Mouse (Mus musculus): ENCODE measurements around the gene Sult2b1. TPM values are rescaled to one million over a fixed set of nuclear protein-coding genes. Genes with fewer than 3 reads are reported as not detected.

Gene Sult2b1
- polyA plus RNA-seq, 1 experiment from 2014 or later: 2.9 TPM

DNA sequence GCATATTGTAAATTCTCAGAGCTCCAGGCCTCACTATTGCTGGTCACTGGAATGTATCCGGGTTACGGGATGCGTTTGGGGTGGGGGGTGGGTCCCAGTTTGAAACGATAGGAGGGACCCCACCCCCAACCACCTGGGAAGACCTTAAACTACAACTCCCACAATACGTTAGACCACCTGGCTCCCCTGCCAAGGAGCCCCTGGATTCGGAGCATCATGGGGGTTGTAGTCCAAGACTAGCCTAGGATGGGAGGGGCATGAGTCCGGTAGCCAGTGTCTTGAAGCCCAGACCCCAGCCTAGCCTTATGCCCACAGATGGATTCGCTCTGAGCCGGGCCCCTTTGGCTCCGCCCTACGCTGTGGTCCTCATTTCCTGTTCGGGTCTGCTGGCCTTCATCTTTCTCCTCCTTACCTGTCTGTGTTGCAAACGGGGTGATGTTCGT is 1.7 kb upstream of the Sult2b1 start:
- WGBS: 1% methylated on average over 14 of the region's 14 CpGs
- H3K9ac ChIP-seq: peak overlapping the region; percentile 39; the same call in 1 of the 2 replicates
- no peak overlapping the region for H3K27ac ChIP-seq
- ATAC-seq: peak; percentile 42
- H3K4me1 ChIP-seq (replicated peaks): peaks cover 36% of the 10 kb centered on the region
- H3K9me3 ChIP-seq: no peaks in the 10 kb centered on the region
- H3K4me2 ChIP-seq (replicated peaks): peak overlapping the region; percentile 79
- H3K4me3 ChIP-seq (replicated peaks): peak overlapping the region; percentile 45
- H3K27me3 ChIP-seq (replicated peaks): no peaks in the 10 kb centered on the region
- no peaks in the 10 kb centered on the region for H3K36me3 ChIP-seq

DNA sequence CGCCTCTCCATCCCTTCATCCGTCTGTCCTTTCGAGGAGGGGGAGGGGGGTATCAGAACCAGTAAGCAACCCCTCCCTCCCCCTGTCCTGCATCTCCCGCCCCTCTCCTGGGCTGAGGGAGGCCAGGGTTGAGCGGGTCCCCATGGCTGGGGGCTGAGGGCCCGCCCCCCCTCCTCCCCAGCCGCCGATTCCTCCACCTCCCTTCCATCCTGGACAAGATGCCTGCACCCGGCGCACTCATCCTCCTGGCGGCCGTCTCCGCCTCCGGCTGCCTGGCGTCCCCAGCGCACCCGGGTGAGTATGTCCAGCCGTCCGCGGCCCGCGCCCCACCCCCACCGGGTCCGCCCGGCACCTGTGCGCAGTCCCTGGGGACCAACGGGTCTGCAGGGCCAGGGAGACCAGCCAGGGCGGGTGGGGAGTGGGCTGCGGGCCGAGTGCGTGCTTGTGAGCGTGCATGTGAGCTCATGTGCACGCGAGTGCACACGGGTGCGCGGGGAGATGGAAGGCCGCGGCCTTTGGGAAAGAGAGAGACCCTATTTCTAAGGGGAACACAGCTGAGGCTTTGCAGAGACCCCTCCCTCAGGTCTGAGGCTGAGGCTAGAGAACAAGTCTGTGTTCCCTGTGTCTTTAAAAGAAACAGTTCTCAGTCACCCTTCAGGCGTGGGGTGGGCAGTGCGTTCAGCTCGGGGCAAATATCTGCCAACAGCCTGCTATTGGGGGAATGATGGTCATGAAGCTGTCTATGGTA is 1.1 kb upstream of the Sult2b1 start:
- peak; percentile 34 for ATAC-seq
- H3K27me3 ChIP-seq (replicated peaks): no peaks in the 10 kb centered on the region
- H3K27ac ChIP-seq: no peak overlapping the region
- peak overlapping the region; percentile 45 for H3K4me3 ChIP-seq (replicated peaks)
- H3K4me1 ChIP-seq (replicated peaks): peaks cover 34% of the 10 kb centered on the region
- no peaks in the 10 kb centered on the region for H3K36me3 ChIP-seq
- peak overlapping the region; percentile 79 for H3K4me2 ChIP-seq (replicated peaks)
- H3K9ac ChIP-seq: peak overlapping the region; percentile 39
- no peaks in the 10 kb centered on the region for H3K9me3 ChIP-seq
- under 1% methylated on average over 39 of the region's 42 CpGs for WGBS

DNA sequence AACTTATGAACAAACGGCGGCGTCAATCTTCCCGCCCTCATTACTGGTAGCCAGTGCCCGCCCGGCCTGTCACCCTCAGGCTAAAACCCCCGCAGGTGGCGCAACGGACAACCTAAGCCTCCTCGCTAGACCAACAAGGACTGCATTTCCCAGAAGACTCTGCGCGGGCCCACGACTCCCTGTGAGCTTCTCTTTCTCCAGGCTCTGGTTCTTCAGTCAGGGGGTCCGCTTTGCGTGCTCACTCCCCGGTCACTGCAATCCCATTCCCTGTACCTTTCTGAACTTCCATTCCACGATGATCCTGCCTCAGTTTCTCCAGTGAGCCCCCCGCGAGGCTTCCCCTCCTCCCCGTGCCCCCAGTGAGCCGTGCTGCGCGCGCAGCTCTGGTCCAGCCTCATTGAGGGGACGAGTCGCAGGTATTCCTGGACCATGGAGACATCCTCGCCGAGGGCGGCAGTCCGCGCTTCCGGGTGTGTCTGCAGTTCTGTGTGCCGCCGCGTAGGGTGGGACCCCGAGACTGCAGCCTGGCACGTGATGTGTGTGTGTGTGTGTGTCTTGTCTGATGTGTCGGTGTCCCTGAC is 868 bp downstream of the Sult2b1 start, which contains the start of gene Lmtk3:
Gene Lmtk3, plus strand, starts transcription at position 228 of the 581 bp plus-strand sequence.
- H3K4me3 ChIP-seq (replicated peaks): peak within 1 kb of the TSS; percentile 62

DNA sequence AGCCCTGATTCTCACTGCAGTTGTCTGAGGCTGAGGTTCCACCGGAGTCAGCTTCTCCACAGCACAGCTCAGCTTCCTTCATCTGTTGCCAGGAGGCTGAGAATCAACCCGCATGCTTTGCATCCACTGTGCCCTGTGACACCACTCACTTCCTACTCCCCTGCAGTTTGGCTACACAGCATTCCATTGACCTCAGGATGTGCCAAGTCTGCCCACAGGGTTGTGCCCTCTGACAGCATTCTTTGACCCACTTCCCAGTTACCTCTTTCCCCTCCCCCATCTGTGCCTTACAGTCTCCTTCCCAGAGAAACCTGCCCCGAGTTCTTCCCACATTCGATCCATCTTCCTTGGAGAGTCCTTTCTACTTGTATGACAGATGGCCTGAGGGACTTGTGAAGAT is 2.2 kb downstream of the Sult2b1 start:
- no peak for ATAC-seq
- Histone ChIP-seq H3K9me3 (no peaks in the 10 kb centered on the region), H3K4me3 (replicated peaks) (no peak overlapping the region), H3K27ac (no peak overlapping the region), H3K4me2 (replicated peaks) (no peak overlapping the region), H3K9ac (no peak overlapping the region), H3K4me1 (replicated peaks) (peaks cover 36% of the 10 kb centered on the region), H3K36me3 (no peaks in the 10 kb centered on the region), H3K27me3 (replicated peaks) (no peaks in the 10 kb centered on the region)
- 67% methylated on average over 4 of the region's 4 CpGs for WGBS

More for the DNA sequence above, 868 bp downstream of the Sult2b1 start, which contains the start of gene Lmtk3:
- Histone ChIP-seq H3K9ac (peak within 1 kb of the TSS; percentile 41), H3K36me3 (no peaks in the 10 kb centered on the region), H3K27ac (no peak within 1 kb of the TSS), H3K4me2 (replicated peaks) (peak within 1 kb of the TSS; percentile 79), H3K27me3 (replicated peaks) (no peaks in the 10 kb centered on the region), H3K4me1 (replicated peaks) (peaks cover 36% of the 10 kb centered on the region), H3K9me3 (no peaks in the 10 kb centered on the region)
- under 1% methylated on average over 38 of the region's 38 CpGs for WGBS
- peak; percentile 63 for ATAC-seq

DNA sequence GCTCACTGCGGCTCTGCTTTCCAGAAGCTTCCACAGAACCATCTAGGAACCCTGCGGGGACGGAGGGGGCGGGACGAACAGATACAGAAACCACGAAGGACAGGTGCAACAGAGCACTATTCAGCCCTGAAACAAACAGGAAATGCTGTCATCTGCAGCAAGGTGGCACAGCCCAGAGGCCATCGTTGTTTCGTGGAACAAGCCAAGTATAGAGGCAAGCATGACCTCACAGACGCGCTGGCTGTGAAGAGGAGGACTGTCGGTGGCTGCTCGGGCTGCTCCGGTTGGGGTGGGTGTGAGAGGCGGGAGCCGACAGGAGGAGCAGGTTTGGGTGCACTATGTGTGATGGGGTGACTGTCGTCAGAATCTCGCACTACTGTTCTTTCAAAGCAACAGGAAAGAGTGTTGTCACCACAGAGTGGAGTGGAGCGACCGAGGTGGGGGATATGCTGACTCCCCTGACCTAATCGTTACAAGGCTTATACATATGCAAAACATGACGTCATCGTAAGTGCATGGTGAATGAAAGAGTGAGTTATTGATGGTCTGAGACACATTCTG is 5.3 kb downstream of the Sult2b1 start:
- Histone ChIP-seq H3K4me2 (replicated peaks) (peak overlapping the region; percentile 51), H3K4me3 (replicated peaks) (no peak overlapping the region), H3K9me3 (no peaks in the 10 kb centered on the region), H3K9ac (peak overlapping the region; percentile 11; the same call in 1 of the 2 replicates), H3K36me3 (no peaks in the 10 kb centered on the region), H3K27me3 (replicated peaks) (0 out of 2 replicates have a peak, but pooled peaks cover 4% of the 10 kb centered on the region), H3K27ac (no peak overlapping the region), H3K4me1 (replicated peaks) (peaks cover 14% of the 10 kb centered on the region)
- 17% methylated on average over 22 of the region's 22 CpGs for WGBS
- ATAC-seq: no peak

DNA sequence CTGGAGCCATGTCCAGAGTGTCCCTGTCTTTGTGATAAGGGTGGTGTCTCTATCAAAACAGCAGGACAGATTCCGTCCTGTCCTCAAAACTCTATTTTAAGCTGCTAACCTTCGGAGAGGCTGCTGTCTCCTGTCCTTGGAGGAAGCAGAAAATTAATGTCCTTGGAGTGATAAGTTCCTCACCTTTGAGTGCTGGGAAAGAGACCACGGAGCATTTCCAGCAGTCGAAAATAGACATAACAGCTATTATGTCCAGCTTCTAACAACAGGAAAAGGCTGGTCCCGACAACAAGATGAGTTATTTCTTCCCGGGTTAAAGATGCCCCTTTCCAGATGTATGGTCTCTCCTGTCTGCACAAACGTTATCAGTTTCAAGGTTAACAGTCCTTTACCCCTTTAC is 9.2 kb downstream of the Sult2b1 start:
- Histone ChIP-seq H3K36me3 (no peaks in the 10 kb centered on the region), H3K9ac (no peak overlapping the region), H3K27me3 (replicated peaks) (peaks cover 4% of the 10 kb centered on the region; the same call in 1 of the 2 replicates), H3K27ac (no peak overlapping the region), H3K4me1 (replicated peaks) (peaks cover 5% of the 10 kb centered on the region), H3K9me3 (no peaks in the 10 kb centered on the region), H3K4me3 (replicated peaks) (no peak overlapping the region), H3K4me2 (replicated peaks) (no peak overlapping the region)
- no peak for ATAC-seq
- WGBS: 71% methylated on average over 7 of the region's 7 CpGs

DNA sequence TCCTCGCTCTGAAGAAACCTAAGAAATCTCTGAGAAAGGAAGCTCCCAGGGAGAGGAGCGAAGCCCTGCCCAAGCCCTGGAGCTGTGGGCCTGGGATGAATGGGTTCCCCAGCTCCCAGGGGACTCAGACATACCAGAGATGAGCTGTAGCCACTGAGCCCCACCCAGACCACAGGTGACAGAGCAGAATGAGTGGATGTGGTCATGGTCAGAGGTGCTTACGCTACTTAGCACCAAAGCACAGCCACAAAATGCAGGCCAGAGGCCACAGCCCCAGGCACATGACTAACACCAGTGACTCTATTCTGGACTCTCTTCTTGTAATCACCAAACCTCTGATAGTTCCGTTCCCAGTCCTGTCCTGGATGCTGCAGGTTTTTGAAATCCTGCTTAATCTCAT is 13.4 kb downstream of the Sult2b1 start:
- no peaks in the 10 kb centered on the region for H3K4me1 ChIP-seq (replicated peaks)
- H3K36me3 ChIP-seq: no peaks in the 10 kb centered on the region
- WGBS: 62% methylated on average over 4 of the region's 4 CpGs
- H3K9me3 ChIP-seq: no peaks in the 10 kb centered on the region
- no peak overlapping the region for H3K9ac ChIP-seq
- 0 out of 2 replicates have a peak overlapping the region, but pooled peaks have one; percentile 13 for H3K27ac ChIP-seq
- no peak overlapping the region for H3K4me3 ChIP-seq (replicated peaks)
- H3K27me3 ChIP-seq (replicated peaks): peaks cover 4% of the 10 kb centered on the region; the same call in 1 of the 2 replicates
- H3K4me2 ChIP-seq (replicated peaks): no peak overlapping the region
- 0 out of 2 replicates have a peak, but pooled peaks have one; percentile 21 for ATAC-seq

DNA sequence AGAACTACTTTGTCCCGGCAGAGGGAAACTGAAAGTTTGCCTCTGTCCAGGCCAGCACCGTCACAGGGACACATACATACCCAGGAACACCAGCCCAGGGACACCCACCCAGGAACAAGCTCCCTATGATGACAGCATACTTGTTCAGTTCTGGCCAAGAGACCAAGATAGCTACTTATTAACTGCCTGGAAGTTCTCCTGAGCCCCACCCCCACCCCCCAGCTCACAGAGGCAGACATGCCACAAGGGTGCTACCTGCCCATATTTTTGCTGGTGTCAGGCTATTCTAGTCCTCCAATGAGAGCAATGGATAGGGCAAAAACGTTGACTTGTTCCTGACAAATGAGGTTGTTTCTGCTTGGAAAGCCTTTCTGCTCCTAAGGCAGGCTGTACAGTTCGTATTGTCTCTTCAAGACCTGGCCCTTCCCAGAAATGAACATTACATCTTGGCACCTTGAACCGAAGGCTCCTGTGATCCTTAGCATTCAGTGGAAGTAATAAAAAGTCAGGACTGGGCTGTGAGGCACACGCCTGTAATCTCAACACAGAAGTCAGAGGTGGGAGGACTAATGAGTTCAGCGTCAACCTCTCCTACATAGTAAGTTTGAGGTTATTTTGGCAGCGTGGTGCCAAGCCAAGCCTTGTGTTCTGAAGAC is 13.9 kb downstream of the Sult2b1 start:
- no peaks in the 10 kb centered on the region for H3K4me1 ChIP-seq (replicated peaks)
- no peaks in the 10 kb centered on the region for H3K36me3 ChIP-seq
- peaks cover 4% of the 10 kb centered on the region; the same call in 1 of the 2 replicates for H3K27me3 ChIP-seq (replicated peaks)
- 0 out of 2 replicates have a peak overlapping the region, but pooled peaks have one; percentile 7 for H3K4me2 ChIP-seq (replicated peaks)
- 0 out of 2 replicates have a peak overlapping the region, but pooled peaks have one; percentile 13 for H3K27ac ChIP-seq
- whole genome bisulfite sequencing: 49% methylated on average over 8 of the region's 8 CpGs
- ATAC-seq: peak; percentile 81
- H3K9me3 ChIP-seq: no peaks in the 10 kb centered on the region
- no peak overlapping the region for H3K4me3 ChIP-seq (replicated peaks)
- H3K9ac ChIP-seq: no peak overlapping the region

DNA sequence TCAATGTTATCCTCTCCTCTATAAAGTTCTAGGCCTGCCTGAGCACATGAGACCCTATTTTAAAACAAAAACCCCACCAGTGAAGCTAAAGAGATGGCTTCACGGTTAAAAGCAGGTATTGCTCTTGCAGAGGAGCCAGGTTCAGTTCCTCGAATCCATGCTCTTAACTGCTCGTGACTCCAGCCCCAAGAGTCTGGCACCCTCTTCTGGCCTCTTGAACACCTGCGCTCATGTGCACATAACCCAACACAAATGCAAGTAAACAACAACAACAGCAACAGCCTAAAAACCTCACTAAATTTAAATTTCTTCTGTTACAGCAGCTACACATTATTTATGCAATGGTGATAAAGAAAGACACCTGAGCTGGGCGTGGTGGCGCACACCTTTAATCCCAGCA is 17.0 kb downstream of the Sult2b1 start:
- Histone ChIP-seq H3K27me3 (replicated peaks) (no peaks in the 10 kb centered on the region), H3K36me3 (no peaks in the 10 kb centered on the region), H3K4me3 (replicated peaks) (no peak overlapping the region), H3K4me2 (replicated peaks) (no peak overlapping the region), H3K9me3 (no peaks in the 10 kb centered on the region), H3K4me1 (replicated peaks) (no peaks in the 10 kb centered on the region), H3K27ac (no peak overlapping the region), H3K9ac (no peak overlapping the region)
- 96% methylated on average over 6 of the region's 6 CpGs for WGBS
- ATAC-seq: no peak

DNA sequence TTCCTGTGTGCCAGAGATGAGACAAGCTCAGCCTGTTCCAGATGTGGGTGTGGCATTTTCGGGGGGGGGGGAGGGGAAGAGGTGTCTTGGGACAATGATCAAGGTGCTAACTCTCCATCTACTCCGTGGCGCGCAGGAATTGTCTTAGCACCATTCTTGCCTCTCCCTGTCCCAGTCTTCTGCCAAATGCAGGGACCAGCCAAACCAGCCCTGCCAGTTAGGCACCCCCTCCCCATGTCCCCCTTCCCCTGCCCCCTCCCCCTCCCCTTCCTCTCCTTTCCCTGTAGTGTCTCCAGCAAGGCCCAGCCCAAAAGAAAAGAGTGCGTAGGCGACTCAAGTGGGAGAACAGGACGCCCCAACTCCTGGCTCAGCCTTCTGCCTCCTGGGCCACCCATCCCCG is 17.7 kb downstream of the Sult2b1 start:
- no peak overlapping the region for H3K4me2 ChIP-seq (replicated peaks)
- no peaks in the 10 kb centered on the region for H3K36me3 ChIP-seq
- H3K9ac ChIP-seq: no peak overlapping the region
- H3K27me3 ChIP-seq (replicated peaks): no peaks in the 10 kb centered on the region
- H3K9me3 ChIP-seq: no peaks in the 10 kb centered on the region
- no peak overlapping the region for H3K27ac ChIP-seq
- H3K4me3 ChIP-seq (replicated peaks): no peak overlapping the region
- ATAC-seq: no peak
- 47% methylated on average over 8 of the region's 8 CpGs for WGBS
- H3K4me1 ChIP-seq (replicated peaks): no peaks in the 10 kb centered on the region

DNA sequence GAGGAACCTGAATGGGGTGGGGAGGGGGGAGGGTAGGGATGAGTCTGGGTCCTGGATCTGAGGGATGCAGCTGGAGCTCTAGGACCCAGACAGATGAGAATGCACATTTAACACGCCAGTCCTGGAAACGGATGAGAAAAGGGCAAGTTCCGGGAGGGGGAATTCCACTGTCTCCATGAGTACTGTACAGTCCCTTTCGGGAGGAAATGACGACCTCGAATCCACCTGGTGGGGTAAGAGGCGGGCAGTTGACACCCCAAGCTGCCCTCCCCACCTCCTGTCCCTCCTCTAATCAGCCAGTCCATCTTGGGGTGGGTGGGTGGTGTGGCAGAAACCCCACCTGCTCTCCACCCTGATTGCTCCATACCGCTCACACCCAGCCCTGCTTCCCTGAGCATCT is 18.5 kb downstream of the Sult2b1 start:
- no peak for ATAC-seq
- Histone ChIP-seq H3K4me2 (replicated peaks) (no peak overlapping the region), H3K9ac (no peak overlapping the region), H3K27me3 (replicated peaks) (no peaks in the 10 kb centered on the region), H3K36me3 (no peaks in the 10 kb centered on the region), H3K9me3 (no peaks in the 10 kb centered on the region), H3K27ac (no peak overlapping the region), H3K4me3 (replicated peaks) (no peak overlapping the region), H3K4me1 (replicated peaks) (no peaks in the 10 kb centered on the region)
- 46% methylated on average over 8 of the region's 8 CpGs for WGBS

DNA sequence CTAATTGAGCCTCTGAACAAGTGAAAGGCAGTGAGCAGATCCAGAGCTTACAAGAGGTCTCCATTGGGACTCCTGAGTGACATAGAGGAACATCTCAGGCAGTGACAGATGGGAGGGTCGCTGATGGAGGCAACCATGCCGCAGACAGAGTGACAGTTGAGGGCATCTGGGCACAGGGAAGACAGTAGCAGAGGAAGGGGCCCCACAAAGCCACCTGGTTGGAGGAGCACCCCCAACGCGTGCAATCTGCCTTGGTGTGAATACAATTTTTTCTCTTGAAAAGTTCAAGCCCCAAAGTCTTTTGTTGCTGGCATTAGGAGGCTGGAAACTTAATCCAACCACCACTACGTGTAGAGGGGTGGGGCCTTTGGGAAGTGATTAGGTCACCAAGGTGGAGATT is 24.3 kb downstream of the Sult2b1 start:
- no peak for ATAC-seq
- WGBS: 65% methylated on average over 5 of the region's 5 CpGs
- H3K27me3 ChIP-seq (replicated peaks): peaks cover 27% of the 10 kb centered on the region

More for the DNA sequence above, 24.3 kb downstream of the Sult2b1 start:
- 0 out of 2 replicates have a peak, but pooled peaks cover 8% of the 10 kb centered on the region for H3K4me1 ChIP-seq (replicated peaks)
- H3K27ac ChIP-seq: no peak overlapping the region
- H3K9me3 ChIP-seq: no peaks in the 10 kb centered on the region
- H3K36me3 ChIP-seq: no peaks in the 10 kb centered on the region
- no peak overlapping the region for H3K4me3 ChIP-seq (replicated peaks)
- no peak overlapping the region; the same call in 1 of the 2 replicates for H3K4me2 ChIP-seq (replicated peaks)
- no peak overlapping the region for H3K9ac ChIP-seq

Measured in intestine, embryonic 15.5 days (tissue).